In the genomic region with DNA sequence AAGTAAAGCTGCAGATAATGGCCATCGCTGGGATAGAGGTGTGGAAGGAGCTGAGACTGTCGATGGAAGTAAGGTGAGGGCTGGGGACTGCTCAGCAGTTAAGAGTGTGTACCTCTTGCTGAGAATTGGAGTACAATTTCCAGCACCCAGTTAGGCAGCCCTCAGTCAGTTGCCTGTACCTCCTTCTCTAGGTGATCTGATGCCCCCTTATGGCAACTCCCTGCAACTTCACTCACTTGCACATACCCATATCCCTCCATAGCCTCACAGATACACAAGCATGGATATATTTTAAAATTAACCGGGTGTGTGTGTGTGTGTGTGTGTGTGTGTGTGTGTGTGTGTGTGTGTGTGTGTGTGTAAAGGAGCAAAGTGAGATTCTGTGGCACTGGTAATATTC, we compare ENCODE assay signal across 13 mouse cellular contexts. TPM values are rescaled to one million over a fixed set of nuclear protein-coding genes. Genes with fewer than 3 reads are reported as not detected.
DNase-seq lines count a peak whose midpoint lies in the region; ATAC-seq and TF ChIP-seq lines count a peak whose summit lies in the region.
"Had no signal": no experiment of that assay in that cellular context is flagged by ENCODE, and none has a peak within 500 bp of the region (broad histone marks: within the 10 kb centered on the region; RNA-seq: fewer than 3 reads in every experiment).

No protein-coding gene starts in this region.

- TF ChIP-seq POLR2A in kidney, adult 2 months (IDR thresholded peaks at IDR 0.05; ENCODE audit: low read depth, low read length), result no peak

- 88% methylated on average over 3 of the region's 3 CpGs for WGBS in kidney, adult 2 months
- WGBS in kidney, embryonic 16.5 days, result 84% methylated on average over 3 of the region's 3 CpGs

- H3K4me2 ChIP-seq in kidney, embryonic 16.5 days (replicated peaks; ENCODE audit: low read depth, low read length), result no peak overlapping the region
- H3K4me2 ChIP-seq: midbrain, embryonic 13.5 days; stomach, embryonic 15.5 days had no signal

- no peaks in the 10 kb centered on the region for H3K36me3 ChIP-seq in kidney, adult 2 months (ENCODE audit: control insufficient read depth, insufficient read depth, low read length)
- no peaks in the 10 kb centered on the region for H3K36me3 ChIP-seq in kidney, embryonic 16.5 days (ENCODE audit: insufficient read depth, low read length)
- H3K36me3 ChIP-seq: heart, embryonic 10.5 days; midbrain, embryonic 13.5 days; stomach, embryonic 15.5 days had no signal

- TF ChIP-seq CTCF in kidney, adult 2 months (conservative IDR thresholded peaks at IDR 0.05; ENCODE audit: insufficient read depth, insufficient read length, low read depth, low read length), result peak; percentile 42

- no peaks in the 10 kb centered on the region for H3K27me3 ChIP-seq in kidney, adult 2 months (replicated peaks; ENCODE audit: control insufficient read depth, insufficient read depth, low read length)
- no peaks in the 10 kb centered on the region for H3K27me3 ChIP-seq in kidney, embryonic 16.5 days (ENCODE audit: insufficient read depth, low read length)
- H3K27me3 ChIP-seq: midbrain, embryonic 13.5 days; stomach, embryonic 15.5 days had no signal

- no peak for ATAC-seq in kidney, embryonic 16.5 days (ENCODE audit: low FRiP score, low TSS enrichment)
- peak; percentile 48; the same call in 1 of the 2 replicates for ATAC-seq in megakaryocyte, adult 5-6 weeks (ENCODE audit: poor library complexity, severe bottlenecking)
- ATAC-seq: midbrain, embryonic 13.5 days had no signal

- no peaks in the 10 kb centered on the region for H3K9me3 ChIP-seq in kidney, embryonic 16.5 days (ENCODE audit: low read length)
- H3K9me3 ChIP-seq: heart, embryonic 10.5 days; midbrain, embryonic 13.5 days; stomach, embryonic 15.5 days had no signal

- no peaks in the 10 kb centered on the region for H3K4me1 ChIP-seq in kidney, adult 2 months (ENCODE audit: control insufficient read depth, insufficient read depth, low read length)
- no peaks in the 10 kb centered on the region for H3K4me1 ChIP-seq in kidney, embryonic 16.5 days (ENCODE audit: insufficient read depth, low read length)
- H3K4me1 ChIP-seq: heart, embryonic 10.5 days; midbrain, embryonic 13.5 days; stomach, embryonic 15.5 days had no signal

- H3K9ac ChIP-seq in kidney, embryonic 16.5 days (replicated peaks; ENCODE audit: low read length), result no peak overlapping the region
- H3K9ac ChIP-seq: midbrain, embryonic 13.5 days; stomach, embryonic 15.5 days had no signal

- no peak overlapping the region for H3K27ac ChIP-seq in kidney, adult 2 months (ENCODE audit: insufficient read depth, low read depth, low read length)
- no peak overlapping the region for H3K27ac ChIP-seq in kidney, embryonic 16.5 days (ENCODE audit: low read length)
- H3K27ac ChIP-seq: heart, embryonic 10.5 days; midbrain, embryonic 13.5 days; stomach, embryonic 15.5 days had no signal

- H3K4me3 ChIP-seq in kidney, adult 2 months (ENCODE audit: insufficient read depth, low read depth, low read length), result no peak overlapping the region
- no peak overlapping the region for H3K4me3 ChIP-seq in kidney, embryonic 16.5 days (ENCODE audit: low read length)
- H3K4me3 ChIP-seq: erythroblast, embryonic 14.5 days; heart, embryonic 10.5 days; midbrain, embryonic 13.5 days; stomach, embryonic 15.5 days had no signal

- peak; percentile 22 for DNase-seq in kidney, adult 2 months
- DNase-seq in A20 (ENCODE audit: low read depth, low spot score) (peak; percentile 57), NIH3T3 (ENCODE audit: low read depth) (peak; percentile 36)
- DNase-seq in left cerebral cortex, adult 11 months (ENCODE audit: low spot score), result no peak
- DNase-seq in adrenal gland, postnatal 36 days, result no peak
- DNase-seq in cerebellum, adult 11-12 months, result no peak
- DNase-seq: cerebellum, adult 9-10 months had no signal

RNA-seq across cellular contexts. Expression of a gene that starts 34.8 kb away (rescaled TPM):
- 6.5 and 6.7 TPM in 2 replicates for polyA plus RNA-seq in kidney, adult 2 months (2012; rRNA removed)
- polyA plus RNA-seq in kidney, embryonic 16.5 days (2015; fragmentation: Nextera tagmentation; extraction: Ambion mirVana), result 3.9 and 5.0 TPM in 2 replicates
- total RNA-seq in megakaryocyte, adult 5-6 weeks (2015), result 19.9 and 22.0 TPM in 2 replicates
- 18.6 and 22.7 TPM in 2 replicates for total RNA-seq in megakaryocyte, adult 5-6 weeks (2017)
- 10 to 100 TPM; 20.5 to 22.5 TPM for total RNA-seq in adrenal gland, postnatal 36 days (2021)

RNA-seq across cellular contexts. Expression of a gene that starts 35.1 kb away (rescaled TPM):
- polyA plus RNA-seq in kidney, adult 2 months (2012; rRNA removed), result 0.52 and 0.56 TPM in 2 replicates
- 0.41 and 0.84 TPM in 2 replicates for polyA plus RNA-seq in kidney, embryonic 16.5 days (2015; fragmentation: Nextera tagmentation; extraction: Ambion mirVana)
- 0.48 TPM in 1 of 2 replicates, not detected in the other for total RNA-seq in megakaryocyte, adult 5-6 weeks (2015)
- total RNA-seq in megakaryocyte, adult 5-6 weeks (2017), result 0.04 TPM in 1 of 2 replicates, not detected in the other
- total RNA-seq in adrenal gland, postnatal 36 days (2021), result 1 to 10 TPM; 1.6 to 2.0 TPM
- polyA plus RNA-seq: erythroblast, embryonic 14.5 days had no signal

RNA-seq across cellular contexts. Expression of a gene that starts 35.2 kb away (rescaled TPM):
- 129 and 135 TPM in 2 replicates for polyA plus RNA-seq in kidney, adult 2 months (2012; rRNA removed)
- 66.1 and 68.6 TPM in 2 replicates for polyA plus RNA-seq in kidney, embryonic 16.5 days (2015; fragmentation: Nextera tagmentation; extraction: Ambion mirVana)
- total RNA-seq in megakaryocyte, adult 5-6 weeks (2015), result 90.6 and 99.8 TPM in 2 replicates
- 94.3 and 133 TPM in 2 replicates for total RNA-seq in megakaryocyte, adult 5-6 weeks (2017)
- 100 to 1,000 TPM; 292 to 392 TPM for total RNA-seq in adrenal gland, postnatal 36 days (2021)

Comparison
In these comparisons a context has a peak if more than half of its experiments do, and no peak if none do; other contexts are left out.
1. DNase-seq: peak in kidney, adult 2 months (single experiment), A20 (single experiment) and NIH3T3 (single experiment); none in left cerebral cortex, adult 11 months (single experiment), adrenal gland, postnatal 36 days (0 of 2) and cerebellum, adult 11-12 months (single experiment).